Mouse (Mus musculus) neural tube, embryonic 11.5 days (tissue): Measurements from ENCODE around the gene Wnt11. TPM values are rescaled to one million over a fixed set of nuclear protein-coding genes. Genes with fewer than 3 reads are reported as not detected.
A peak's percentile ranks its signal among the peaks of the same experiment; 100 is the strongest.

ENCODE experiments used
- ATAC-seq: fragments of 200-750 bp; cut with Nextera tagmentation; 2 replicates; pipeline ENCODE4 v1.8.0; 2017; ENCODE audit warnings: moderate number of reproducible peaks, mild to moderate bottlenecking, moderate TSS enrichment, moderate library complexity; ENCODE audit not compliant: insufficient read depth, low FRiP score, low TSS enrichment
- DNase-seq: peaks from one replicate; pipeline ENCODE4 v3.0.0-alpha.2; 2015; ENCODE audit warnings: low spot score
- H3K27ac ChIP-seq: fragments of 300-500 bp; sonication (generic); 2 replicates; pipeline ENCODE4 v1.5.1; 2014; ENCODE audit warnings: low read depth, mild to moderate bottlenecking, low read length
- H3K27me3 ChIP-seq: fragments of 300-500 bp; sonication (generic); 2 replicates; pipeline ENCODE4 v1.6.1; 2014; ENCODE audit warnings: mild to moderate bottlenecking, low read length, mixed read lengths; ENCODE audit not compliant: control insufficient read depth, insufficient read depth
- H3K36me3 ChIP-seq: fragments of 300-500 bp; sonication (generic); 2 replicates; pipeline ENCODE4 v1.6.1; 2014; ENCODE audit warnings: mild to moderate bottlenecking, low read length, moderate library complexity, mixed read lengths; ENCODE audit not compliant: control insufficient read depth, insufficient read depth
- H3K4me1 ChIP-seq: fragments of 300-500 bp; sonication (generic); 2 replicates; pipeline ENCODE4 v1.6.1; 2014; ENCODE audit warnings: low read length, mixed read lengths; ENCODE audit not compliant: control insufficient read depth, insufficient read depth
- H3K4me2 ChIP-seq: fragments of 300-500 bp; sonication (generic); 2 replicates; pipeline ENCODE4 v1.6.1; 2014; ENCODE audit warnings: low read depth, mild to moderate bottlenecking, moderate library complexity
- H3K4me3 ChIP-seq: fragments of 300-500 bp; sonication (generic); 2 replicates; pipeline ENCODE4 v1.5.1; 2014; ENCODE audit warnings: low read depth, low read length
- H3K9ac ChIP-seq: fragments of 300-500 bp; sonication (generic); 2 replicates; pipeline ENCODE4 v1.6.1; 2014; ENCODE audit warnings: mild to moderate bottlenecking, low read length
- H3K9me3 ChIP-seq: fragments of 300-500 bp; sonication (generic); 2 replicates; pipeline ENCODE4 v1.6.1; 2016; ENCODE audit warnings: low read length; ENCODE audit not compliant: control insufficient read depth
- WGBS: fragments of 180-500 bp; shearing (Covaris S2); extraction: QIAGEN DNeasy Blood & Tissue Kit; methylation state at CpG from one replicate; pipeline ENCODE4 v1.1.7; 2014; 5-methylcytosine and 5-hydroxymethylcytosine counted together
- polyA plus RNA-seq: library from polyadenylated mRNA; unstranded; fragments of >200 nt; fragmentation: Nextera tagmentation; extraction: Ambion mirVana; gene quantifications from 2 replicates; pipeline ENCODE4 v1.2.1, GENCODE M21; 2014

Wnt11 gene
- polyA plus RNA-seq, 1 experiment from 2014 or later, result 6.9 TPM

DNA sequence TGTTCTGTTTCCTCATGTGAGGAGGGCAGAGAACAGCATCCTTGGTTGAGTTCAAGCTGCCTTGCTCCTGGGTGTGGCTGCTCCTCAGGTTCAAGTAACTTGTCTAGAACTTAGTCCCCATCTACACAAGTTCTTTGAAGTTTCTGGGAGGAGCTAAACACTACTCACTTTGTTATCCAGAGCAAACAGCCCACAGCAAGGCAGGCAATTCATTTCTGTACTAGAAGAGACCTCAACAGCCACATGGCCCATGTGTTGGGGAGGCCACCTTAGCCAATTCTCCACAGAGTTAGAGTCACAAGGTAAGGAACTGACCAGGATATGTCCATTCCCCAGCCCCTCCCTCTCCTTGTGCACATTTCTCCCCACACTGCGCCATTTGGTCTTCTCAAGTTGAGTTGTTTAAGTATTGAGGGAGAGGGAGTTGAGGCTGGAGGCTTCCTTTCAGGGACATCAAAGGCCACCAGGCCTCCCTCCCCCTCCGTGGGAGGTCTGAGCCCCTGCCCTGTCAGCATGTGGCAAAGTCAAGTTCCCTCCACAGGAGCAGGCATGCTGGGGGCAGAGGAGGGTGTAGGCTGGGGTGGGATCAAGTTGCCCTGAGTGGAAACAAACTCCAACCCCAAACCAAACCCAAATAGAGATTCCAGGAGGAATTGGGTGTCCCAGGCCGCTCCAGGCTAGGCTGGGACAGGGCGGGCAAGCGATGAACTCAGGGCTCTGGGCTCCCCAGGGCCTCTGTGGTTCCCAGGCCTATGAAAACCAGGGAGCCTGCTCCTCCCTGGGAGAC is 37.4 kb upstream of the Wnt11 start:
- peaks cover 7% of the 10 kb centered on the region for H3K4me1 ChIP-seq
- no peaks in the 10 kb centered on the region for H3K36me3 ChIP-seq
- no peak overlapping the region for H3K9ac ChIP-seq
- no peak overlapping the region for H3K4me3 ChIP-seq
- no peak overlapping the region for H3K4me2 ChIP-seq
- H3K9me3 ChIP-seq, result no peaks in the 10 kb centered on the region
- H3K27ac ChIP-seq, result no peak overlapping the region
- ATAC-seq (no peak), DNase-seq (no peak)
- WGBS, result 30% methylated on average over 5 of the region's 5 CpGs
- H3K27me3 ChIP-seq, result no peaks in the 10 kb centered on the region

DNA sequence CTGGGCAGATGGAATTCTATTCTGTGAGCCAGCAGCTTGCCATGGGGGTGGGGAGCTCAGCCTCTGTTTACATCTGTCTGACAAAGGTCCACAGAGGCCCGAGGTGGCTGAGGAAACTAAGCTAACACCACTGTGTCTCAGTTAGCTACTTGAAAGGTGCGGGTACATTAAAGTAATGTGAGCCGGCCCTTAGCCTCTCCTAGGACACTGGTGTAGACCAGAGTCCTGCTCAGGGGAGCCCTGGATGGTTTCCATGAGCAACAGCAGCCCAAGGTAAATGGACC is 36.8 kb upstream of the Wnt11 start:
- DNase-seq, result no peak

DNA sequence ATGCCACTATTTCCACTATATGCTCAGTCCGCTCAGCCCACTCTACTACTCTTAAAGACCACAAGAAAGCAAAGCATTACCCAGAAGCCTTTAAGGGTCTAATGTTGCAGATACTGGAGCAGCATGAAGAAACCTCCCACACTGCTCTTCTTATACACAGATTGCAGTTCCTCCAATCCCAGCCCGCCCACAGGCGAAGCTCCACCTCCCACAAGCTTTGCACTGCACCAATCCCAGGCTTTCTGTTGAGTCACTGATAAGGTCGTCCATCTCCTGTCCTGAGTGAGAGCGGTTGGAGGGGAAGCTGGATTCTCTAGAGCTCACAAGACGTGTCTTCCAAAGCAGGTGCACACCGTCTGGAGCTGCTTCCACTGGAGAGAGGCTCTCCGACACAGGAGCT is 34.5 kb upstream of the Wnt11 start:
- H3K9me3 ChIP-seq, result no peaks in the 10 kb centered on the region
- H3K4me1 ChIP-seq, result peaks cover 17% of the 10 kb centered on the region
- no peaks in the 10 kb centered on the region for H3K27me3 ChIP-seq
- H3K9ac ChIP-seq, result no peak overlapping the region
- no peak for ATAC-seq
- no peak overlapping the region for H3K4me2 ChIP-seq
- 72% methylated on average over 8 of the region's 8 CpGs for WGBS
- no peak for DNase-seq
- no peaks in the 10 kb centered on the region for H3K36me3 ChIP-seq
- no peak overlapping the region for H3K27ac ChIP-seq
- no peak overlapping the region for H3K4me3 ChIP-seq

More for the DNA sequence above, 36.8 kb upstream of the Wnt11 start:
- H3K36me3 ChIP-seq, result no peaks in the 10 kb centered on the region
- H3K9me3 ChIP-seq, result no peaks in the 10 kb centered on the region
- no peaks in the 10 kb centered on the region for H3K27me3 ChIP-seq
- 31% methylated on average over 3 of the region's 3 CpGs for WGBS
- H3K27ac ChIP-seq, result 0 out of 2 replicates have a peak overlapping the region, but pooled peaks have one; percentile 14
- no peak overlapping the region for H3K4me3 ChIP-seq
- no peak for ATAC-seq
- peaks cover 7% of the 10 kb centered on the region for H3K4me1 ChIP-seq
- H3K9ac ChIP-seq, result no peak overlapping the region
- H3K4me2 ChIP-seq, result no peak overlapping the region

DNA sequence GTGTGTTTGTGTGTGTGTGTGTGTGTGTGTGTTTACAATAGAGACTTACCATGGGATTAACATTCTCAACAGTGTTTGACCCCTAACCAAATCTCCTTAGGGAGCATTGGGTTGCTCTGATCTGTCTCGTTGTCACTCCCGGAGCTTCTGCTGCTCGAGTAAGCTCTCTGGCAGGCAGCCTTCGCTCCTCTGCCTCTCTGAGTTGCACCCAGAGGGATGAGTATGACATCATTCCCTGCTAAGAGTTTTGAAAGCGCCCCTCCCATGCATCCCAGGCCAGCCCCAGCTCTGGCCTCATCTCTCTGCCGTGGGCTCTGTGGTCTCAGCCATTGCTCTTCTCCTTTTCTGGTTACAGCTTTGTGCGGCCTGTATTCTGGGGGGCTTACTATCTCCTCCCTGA is 33.8 kb upstream of the Wnt11 start:
- Histone ChIP-seq H3K4me2 (no peak overlapping the region), H3K9ac (no peak overlapping the region), H3K4me3 (no peak overlapping the region), H3K27me3 (no peaks in the 10 kb centered on the region), H3K36me3 (no peaks in the 10 kb centered on the region), H3K4me1 (peaks cover 17% of the 10 kb centered on the region), H3K9me3 (no peaks in the 10 kb centered on the region), H3K27ac (no peak overlapping the region)
- ATAC-seq (no peak), DNase-seq (no peak)
- WGBS, result 73% methylated on average over 7 of the region's 7 CpGs

GRCm38 (mm10) chr7:98803181-98803580 is 31.7 kb upstream of the Wnt11 start:
- Histone ChIP-seq H3K4me3 (no peak overlapping the region), H3K27ac (no peak overlapping the region), H3K9me3 (no peaks in the 10 kb centered on the region), H3K4me2 (no peak overlapping the region), H3K36me3 (no peaks in the 10 kb centered on the region), H3K4me1 (peaks cover 11% of the 10 kb centered on the region), H3K27me3 (no peaks in the 10 kb centered on the region), H3K9ac (no peak overlapping the region)
- WGBS, result 85% methylated on average over 9 of the region's 9 CpGs
- DNase-seq, result no peak
- ATAC-seq, result no peak

- no peak overlapping the region for H3K27ac ChIP-seq
- DNase-seq, result no peak
Measured at GRCm38 (mm10) chr7:98804841-98805772, 29.8 kb upstream of the Wnt11 start.

GRCm38 (mm10) chr7:98806961-98807360 is 28.0 kb upstream of the Wnt11 start:
- 85% methylated on average over 3 of the region's 3 CpGs for WGBS

More at GRCm38 (mm10) chr7:98804841-98805772, 29.8 kb upstream of the Wnt11 start:
- H3K4me3 ChIP-seq, result no peak overlapping the region
- ATAC-seq, result no peak
- WGBS, result 60% methylated on average over 12 of the region's 12 CpGs
- H3K4me2 ChIP-seq, result no peak overlapping the region
- H3K4me1 ChIP-seq, result peaks cover 10% of the 10 kb centered on the region
- no peaks in the 10 kb centered on the region for H3K9me3 ChIP-seq
- no peak overlapping the region for H3K9ac ChIP-seq
- H3K27me3 ChIP-seq, result no peaks in the 10 kb centered on the region
- H3K36me3 ChIP-seq, result no peaks in the 10 kb centered on the region

DNA sequence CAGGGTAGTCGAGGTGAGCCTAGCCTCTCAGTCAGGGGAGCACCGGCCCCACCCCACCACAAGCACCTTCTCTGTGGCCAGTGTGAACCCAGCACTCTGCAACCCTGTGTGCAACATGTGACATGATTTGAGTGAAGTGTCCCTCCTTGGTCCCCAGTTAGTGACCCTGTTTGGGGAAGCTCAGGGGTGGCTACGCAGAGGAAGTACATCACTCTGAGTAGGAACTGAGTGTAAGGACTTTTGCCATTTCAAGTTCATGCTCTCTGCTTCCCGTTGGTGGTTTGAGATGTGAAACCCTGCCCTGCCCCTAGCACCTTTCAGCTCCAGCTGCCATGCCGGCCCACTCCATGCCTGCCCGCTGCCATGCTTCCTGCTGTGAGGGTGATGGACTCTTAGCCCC is 25.5 kb upstream of the Wnt11 start:
- Histone ChIP-seq H3K4me3 (no peak overlapping the region), H3K4me1 (peaks cover 10% of the 10 kb centered on the region), H3K27ac (no peak overlapping the region), H3K36me3 (no peaks in the 10 kb centered on the region), H3K9me3 (no peaks in the 10 kb centered on the region), H3K4me2 (no peak overlapping the region), H3K9ac (no peak overlapping the region), H3K27me3 (no peaks in the 10 kb centered on the region)
- 82% methylated on average over 6 of the region's 6 CpGs for WGBS
- no peak for DNase-seq
- ATAC-seq, result no peak

More at GRCm38 (mm10) chr7:98806961-98807360, 28.0 kb upstream of the Wnt11 start:
- no peaks in the 10 kb centered on the region for H3K36me3 ChIP-seq
- no peak for ATAC-seq
- H3K9ac ChIP-seq, result no peak overlapping the region
- no peak overlapping the region for H3K27ac ChIP-seq
- DNase-seq, result no peak
- no peaks in the 10 kb centered on the region for H3K9me3 ChIP-seq
- no peaks in the 10 kb centered on the region for H3K27me3 ChIP-seq
- H3K4me3 ChIP-seq, result no peak overlapping the region
- no peak overlapping the region for H3K4me2 ChIP-seq
- peaks cover 10% of the 10 kb centered on the region for H3K4me1 ChIP-seq
